Mouse (Mus musculus): Measurements from ENCODE around the gene Brd3. TPM values are rescaled to one million over a fixed set of nuclear protein-coding genes. Genes with fewer than 3 reads are reported as not detected.

Gene Brd3
- total RNA-seq, 2 experiments from 2014 or later = 67.1 to 77.0 TPM

GRCm38 (mm10) chr2:27476303-27477192 is 30.9 kb downstream of the Brd3 start:
- no peak for DNase-seq (ENCODE audit: extremely low spot score in 1 of 2, low spot score in 2 of 2)
- intact Hi-C loops (cut with DNase I) = loop anchor here (5.0 kb wide), 1 partner anchor 41 kb away; the partner anchor contains the start of gene Wdr5

GRCm38 (mm10) chr2:27475495-27476302 is 31.8 kb downstream of the Brd3 start:
- peak; percentile 84 to 96 for DNase-seq (ENCODE audit: extremely low spot score in 1 of 2, low spot score in 2 of 2)
- intact Hi-C loops (cut with DNase I) = loop anchor here (5.0 kb wide), 1 partner anchor 42 kb away; the partner anchor contains the start of gene Wdr5

GRCm38 (mm10) chr2:27474621-27475484 is 32.6 kb downstream of the Brd3 start:
- peak; percentile 30 to 65 for DNase-seq (ENCODE audit: extremely low spot score in 1 of 2, low spot score in 2 of 2)
- intact Hi-C loops (cut with DNase I) = loop anchor here (5.0 kb wide), 1 partner anchor 42 kb away; the partner anchor contains the start of gene Wdr5

- DNase-seq (ENCODE audit: extremely low spot score in 1 of 2, low spot score in 2 of 2) = no peak
- intact Hi-C loops (cut with DNase I) = no loop called here
These were observed 33.6 kb downstream of the Brd3 start for GRCm38 (mm10) chr2:27473911-27474310.

GRCm38 (mm10) chr2:27473061-27473765 is 34.2 kb downstream of the Brd3 start:
- DNase-seq (ENCODE audit: extremely low spot score in 1 of 2, low spot score in 2 of 2) = no peak
- intact Hi-C loops (cut with DNase I) = no loop called here

GRCm38 (mm10) chr2:27471170-27471584 is 36.3 kb downstream of the Brd3 start:
- DNase-seq (ENCODE audit: extremely low spot score in 1 of 2, low spot score in 2 of 2) = no peak
- intact Hi-C loops (cut with DNase I) = no loop called here

GRCm38 (mm10) chr2:27470535-27470934 is 36.9 kb downstream of the Brd3 start:
- intact Hi-C loops (cut with DNase I) = no loop called here
- no peak for DNase-seq (ENCODE audit: extremely low spot score in 1 of 2, low spot score in 2 of 2)

GRCm38 (mm10) chr2:27469991-27470355 is 37.5 kb downstream of the Brd3 start:
- intact Hi-C loops (cut with DNase I) = no loop called here
- no peak for DNase-seq (ENCODE audit: extremely low spot score in 1 of 2, low spot score in 2 of 2)

- no peak for DNase-seq (ENCODE audit: extremely low spot score in 1 of 2, low spot score in 2 of 2)
- intact Hi-C loops (cut with DNase I) = no loop called here
These were observed 38.0 kb downstream of the Brd3 start for GRCm38 (mm10) chr2:27469292-27469990.

- intact Hi-C loops (cut with DNase I) = no loop called here
- no peak for DNase-seq (ENCODE audit: extremely low spot score in 1 of 2, low spot score in 2 of 2)
These were observed 44.6 kb downstream of the Brd3 start for GRCm38 (mm10) chr2:27462901-27463300.

- no peak for DNase-seq (ENCODE audit: extremely low spot score in 1 of 2, low spot score in 2 of 2)
- intact Hi-C loops (cut with DNase I) = no loop called here
These were observed 45.4 kb downstream of the Brd3 start for GRCm38 (mm10) chr2:27461881-27462660.

- intact Hi-C loops (cut with DNase I) = no loop called here
- DNase-seq (ENCODE audit: extremely low spot score in 1 of 2, low spot score in 2 of 2) = no peak
These were observed 46.8 kb downstream of the Brd3 start for GRCm38 (mm10) chr2:27460651-27461050.

GRCm38 (mm10) chr2:27460163-27460562 is 47.3 kb downstream of the Brd3 start:
- no peak for DNase-seq (ENCODE audit: extremely low spot score in 1 of 2, low spot score in 2 of 2)
- intact Hi-C loops (cut with DNase I) = no loop called here

- DNase-seq (ENCODE audit: extremely low spot score in 1 of 2, low spot score in 2 of 2) = no peak
- intact Hi-C loops (cut with DNase I) = no loop called here
These were observed 47.7 kb downstream of the Brd3 start for GRCm38 (mm10) chr2:27459735-27460134.

- DNase-seq (ENCODE audit: extremely low spot score in 1 of 2, low spot score in 2 of 2) = no peak
- intact Hi-C loops (cut with DNase I) = loop anchor here (5.0 kb wide), 1 partner anchor 82 kb away; no protein-coding TSS in a partner anchor
These were observed 57.2 kb downstream of the Brd3 start for GRCm38 (mm10) chr2:27450226-27450625.

GRCm38 (mm10) chr2:27447782-27448181 is 59.7 kb downstream of the Brd3 start:
- intact Hi-C loops (cut with DNase I) = no loop called here
- no peak for DNase-seq (ENCODE audit: extremely low spot score in 1 of 2, low spot score in 2 of 2)

GRCm38 (mm10) chr2:27446812-27447211 is 60.6 kb downstream of the Brd3 start:
- intact Hi-C loops (cut with DNase I) = no loop called here
- no peak for DNase-seq (ENCODE audit: extremely low spot score in 1 of 2, low spot score in 2 of 2)

All from left cerebral cortex, postnatal 10 days (tissue).